Mouse (Mus musculus) T-helper 2 cell (primary cell): ENCODE data around the gene Igfbp7.

Source experiments
- in situ Hi-C: fragments of 300-600 bp; cut with MboI, MseI; formaldehyde crosslinking; loops from one replicate; pipeline ENCODE4 v1.15.1; 2025; ENCODE audit warnings: high pct_unique_total_duplicates

Gene Igfbp7

DNA sequence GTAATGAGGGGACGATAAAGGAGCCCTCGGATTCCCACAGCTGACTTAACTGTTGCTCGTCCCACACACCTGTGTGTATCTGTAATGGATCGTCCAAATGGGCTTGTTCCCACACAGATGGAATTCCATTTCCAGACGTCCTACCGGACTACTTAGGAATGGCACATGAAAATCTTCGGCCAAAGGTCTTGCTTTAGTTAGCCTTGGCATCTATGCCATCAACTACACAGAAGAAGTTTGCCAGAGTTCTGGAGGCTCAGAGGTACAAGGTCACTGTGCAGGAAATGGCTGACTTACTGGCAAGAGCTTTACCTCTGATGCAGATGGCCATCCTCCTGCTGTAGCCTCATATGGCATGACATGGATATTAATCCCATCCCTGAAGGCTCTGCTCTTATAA is 26.6 kb downstream of the Igfbp7 start:
- in situ Hi-C loops: loop anchor here (10.0 kb wide), 1 partner anchor 1236 kb away; the partner anchor contains the start of gene Srd5a3

DNA sequence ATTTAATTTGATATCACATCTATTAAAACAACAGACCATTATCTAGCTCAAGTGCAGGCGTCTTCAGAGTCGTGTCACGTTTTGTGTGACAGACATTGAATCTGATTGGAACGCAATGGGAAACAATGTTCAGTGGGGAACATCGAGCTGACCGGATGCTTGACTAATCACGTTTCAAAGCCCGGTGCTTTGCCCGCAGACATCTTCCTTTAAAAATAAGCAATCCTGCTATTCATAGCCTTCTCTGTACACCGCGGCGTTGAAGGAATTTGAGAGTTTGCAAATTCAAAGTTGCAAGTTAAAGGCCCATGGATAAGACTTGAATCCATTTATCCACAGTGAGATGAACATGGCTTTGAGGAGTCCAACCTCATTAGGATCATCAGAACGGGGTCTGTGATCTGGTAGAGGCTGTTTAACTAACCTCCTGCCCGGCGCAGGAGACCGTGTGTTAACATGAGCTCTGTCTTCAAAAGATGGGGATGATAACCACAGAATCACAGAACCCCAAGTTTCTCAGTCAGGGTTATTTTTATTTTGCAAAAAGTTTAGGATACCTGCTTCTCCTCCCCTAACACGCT is 27.4 kb downstream of the Igfbp7 start:
- in situ Hi-C loops: loop anchor here (10.0 kb wide), 1 partner anchor 1236 kb away; the partner anchor contains the start of gene Srd5a3

DNA sequence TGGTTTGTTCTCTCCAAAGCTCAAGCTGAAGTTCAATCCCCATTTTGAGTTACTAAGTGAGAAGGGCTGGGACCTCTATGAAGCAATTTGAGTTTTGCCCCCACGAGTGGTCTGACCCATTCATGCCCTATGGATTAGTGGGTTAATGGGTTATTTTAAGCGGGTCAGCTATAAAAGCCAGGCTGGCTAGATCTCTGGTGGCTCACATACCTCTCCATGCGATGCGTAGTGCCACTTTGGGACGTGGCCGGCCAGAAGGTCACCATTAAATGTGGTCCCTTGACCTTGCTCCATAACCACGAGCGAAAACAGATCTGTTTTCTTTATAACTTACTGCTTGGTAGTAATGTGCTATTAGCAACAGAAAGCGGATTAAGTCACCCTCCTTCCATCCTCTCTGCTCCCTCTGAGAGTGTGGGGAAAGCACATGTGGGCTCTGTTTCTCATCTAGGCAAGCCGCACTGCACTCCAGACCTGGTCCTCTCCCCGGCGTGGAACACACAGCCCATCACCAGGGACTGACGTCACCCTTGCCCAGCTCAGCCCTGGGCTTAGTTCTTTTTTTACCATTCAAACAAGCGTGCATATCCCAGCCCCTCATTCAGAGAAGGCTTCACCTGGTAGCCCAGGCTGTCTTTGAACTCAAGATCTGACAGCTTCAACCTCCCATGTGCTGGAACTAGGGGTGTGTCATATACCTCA is 28.3 kb downstream of the Igfbp7 start:
- in situ Hi-C loops: loop anchor here (10.0 kb wide), 1 partner anchor 1235 kb away; the partner anchor contains the start of gene Srd5a3

DNA sequence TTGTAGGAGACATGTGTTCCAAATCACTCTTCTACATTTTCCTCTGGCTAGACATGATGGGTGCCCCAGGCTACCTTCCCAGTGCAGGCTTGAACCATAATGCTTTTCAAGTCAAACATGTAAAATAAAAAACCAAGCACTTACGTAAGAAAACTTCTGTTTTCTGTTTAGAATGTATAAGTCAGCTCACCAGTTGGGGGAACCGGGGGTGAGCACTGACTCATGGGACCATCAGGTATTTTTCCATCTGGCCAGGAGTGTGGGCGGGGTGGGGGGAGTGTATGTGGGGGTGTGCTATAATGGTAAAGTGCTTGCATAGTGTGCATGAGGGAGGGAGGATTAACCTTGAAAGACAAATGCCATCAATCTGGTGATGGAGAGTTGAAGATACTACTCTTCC is 29.8 kb downstream of the Igfbp7 start:
- in situ Hi-C loops: no loop called here

DNA sequence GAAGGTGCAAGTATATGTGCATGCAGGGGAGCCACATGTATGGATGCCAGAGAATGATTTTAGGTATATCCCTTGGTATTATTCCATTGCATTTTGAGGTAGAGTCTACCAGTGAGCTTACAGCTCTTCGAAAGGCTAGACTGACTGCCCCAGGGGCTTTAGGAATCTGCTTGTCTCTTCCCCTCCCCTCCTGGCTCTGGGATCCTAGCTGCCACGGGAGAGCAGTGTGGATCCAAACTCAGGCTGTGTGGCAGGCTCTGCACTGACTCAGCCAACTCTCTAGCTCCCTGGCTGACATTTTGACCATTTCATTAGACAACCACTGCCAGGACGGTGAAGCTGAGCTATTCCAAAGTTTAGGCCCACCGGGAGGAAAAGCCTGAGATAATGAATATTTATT is 32.3 kb downstream of the Igfbp7 start:
- in situ Hi-C loops: no loop called here

DNA sequence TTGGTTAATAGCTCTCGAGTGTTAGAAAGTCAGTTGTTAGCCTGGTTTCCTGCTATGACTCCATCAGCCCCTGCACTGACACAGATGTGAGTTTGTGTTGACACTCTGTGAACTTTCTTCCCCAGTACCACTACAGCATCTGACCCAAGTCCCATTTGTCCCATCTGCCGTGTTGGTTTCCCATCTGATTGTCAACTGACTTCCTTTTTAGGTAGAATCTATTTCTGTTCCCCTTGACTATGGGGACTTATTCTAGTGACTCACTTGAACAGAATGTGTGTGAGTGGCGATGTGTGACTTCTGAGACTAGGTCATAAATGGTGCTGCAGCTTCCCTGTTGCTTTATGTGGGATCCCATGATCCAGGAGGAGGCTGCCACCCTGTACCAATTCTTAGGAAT is 32.9 kb downstream of the Igfbp7 start:
- in situ Hi-C loops: loop anchor here (25.0 kb wide), 1 partner anchor 813 kb away; no protein-coding TSS in a partner anchor

DNA sequence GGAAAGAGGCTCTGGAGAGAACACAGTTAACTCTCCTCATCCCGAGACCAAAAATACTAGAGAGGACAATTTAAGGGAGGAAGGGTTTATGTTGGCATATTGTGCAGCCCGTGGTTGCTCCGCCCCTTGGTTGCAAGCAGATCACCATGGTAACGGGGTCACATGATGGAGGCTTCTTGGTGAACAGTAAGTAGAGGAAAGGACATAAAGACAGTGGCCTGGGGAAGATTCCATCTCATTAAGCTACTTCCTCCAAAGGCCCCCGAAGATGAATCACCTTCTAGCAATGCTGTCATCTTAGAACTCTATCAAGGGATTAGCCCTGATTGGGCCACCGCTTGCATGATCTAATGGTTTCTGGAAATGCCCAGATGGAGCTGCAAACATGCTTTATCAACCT is 35.1 kb downstream of the Igfbp7 start:
- in situ Hi-C loops: loop anchor here (25.0 kb wide), 1 partner anchor 810 kb away; no protein-coding TSS in a partner anchor

DNA sequence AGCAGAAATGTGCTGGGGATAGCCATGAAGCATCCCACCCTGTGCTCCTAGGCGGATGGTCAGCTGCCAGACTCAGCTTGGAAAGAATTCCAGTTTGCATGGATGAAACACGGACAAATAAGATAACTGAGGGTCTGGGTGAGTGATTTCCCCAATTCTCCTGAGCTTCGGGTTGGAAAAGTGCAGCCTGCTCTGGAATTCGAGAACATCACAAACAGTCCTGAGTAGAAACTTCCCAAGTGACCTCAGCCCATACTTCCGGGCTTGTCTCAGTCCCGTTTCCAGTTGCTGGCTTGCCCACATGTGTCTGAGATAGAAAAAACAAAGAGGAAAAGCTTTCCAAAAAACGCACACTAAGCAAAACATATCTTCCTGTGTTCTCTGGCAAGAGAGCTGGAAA is 35.6 kb downstream of the Igfbp7 start:
- in situ Hi-C loops: loop anchor here (25.0 kb wide), 1 partner anchor 810 kb away; no protein-coding TSS in a partner anchor

DNA sequence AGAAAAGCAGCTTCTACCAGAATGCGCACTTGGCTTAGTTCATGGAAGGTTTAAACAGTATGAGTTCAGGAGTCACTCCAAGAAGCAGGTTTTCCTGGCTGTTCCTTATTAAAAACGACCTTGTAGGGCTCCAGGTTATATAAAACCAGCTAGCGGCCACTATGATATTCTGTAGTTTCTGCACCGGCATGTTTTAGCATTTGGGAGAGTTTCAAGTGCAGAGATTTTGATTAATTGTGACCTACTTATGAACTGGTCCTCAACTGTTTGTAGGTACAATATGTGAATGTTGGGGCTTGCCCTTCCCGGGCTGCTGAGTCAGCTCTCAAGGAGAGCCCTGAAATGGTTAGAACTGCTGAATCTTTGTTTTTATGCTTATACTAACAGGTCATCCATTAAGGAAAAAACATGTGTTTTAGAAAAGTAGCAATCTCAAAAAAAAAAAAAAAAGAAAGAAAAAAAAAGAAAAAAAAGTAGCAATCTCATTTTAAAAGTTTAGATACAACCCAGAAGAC is 37.4 kb downstream of the Igfbp7 start:
- in situ Hi-C loops: loop anchor here (25.0 kb wide), 1 partner anchor 808 kb away; no protein-coding TSS in a partner anchor

DNA sequence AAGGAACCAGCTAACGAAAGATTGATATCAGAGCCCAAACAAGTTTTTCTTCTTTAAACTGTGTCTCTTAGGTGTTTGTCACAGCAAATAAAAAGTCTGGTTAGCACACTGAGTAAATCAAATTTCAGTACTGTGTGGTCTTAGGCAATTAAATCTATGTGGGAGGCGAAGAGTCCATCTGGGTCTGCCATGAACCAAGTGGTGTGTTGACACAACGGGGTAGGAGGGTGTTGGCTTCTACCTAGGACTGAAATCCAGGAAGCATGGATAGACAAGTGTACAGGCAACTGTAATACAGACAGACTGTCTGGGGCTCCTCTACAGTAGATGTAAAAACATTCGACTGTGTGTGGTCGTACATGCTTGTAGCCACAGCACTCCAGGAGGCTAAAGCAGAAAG is 38.4 kb downstream of the Igfbp7 start:
- in situ Hi-C loops: loop anchor here (25.0 kb wide), 1 partner anchor 807 kb away; no protein-coding TSS in a partner anchor

DNA sequence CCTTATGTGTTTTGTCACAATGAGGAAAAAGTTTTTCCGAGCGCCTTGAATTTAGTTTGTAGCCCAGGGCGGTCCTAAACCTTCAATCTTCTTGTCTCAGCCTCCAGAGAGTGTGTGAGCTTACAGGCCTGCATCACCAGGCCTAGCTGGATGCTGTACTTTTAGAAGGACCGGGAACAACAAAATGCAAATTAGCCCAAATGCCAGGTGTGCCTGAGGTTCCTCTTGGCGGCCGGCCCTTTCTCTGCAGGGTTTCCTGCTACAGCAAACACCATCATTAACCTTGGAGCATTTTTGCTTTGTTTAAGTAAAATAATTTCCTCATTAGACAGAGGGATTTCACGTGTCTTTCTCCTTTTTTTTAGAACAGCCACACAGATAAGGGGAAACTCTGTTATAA is 39.6 kb downstream of the Igfbp7 start:
- in situ Hi-C loops: loop anchor here (25.0 kb wide), 1 partner anchor 806 kb away; no protein-coding TSS in a partner anchor

DNA sequence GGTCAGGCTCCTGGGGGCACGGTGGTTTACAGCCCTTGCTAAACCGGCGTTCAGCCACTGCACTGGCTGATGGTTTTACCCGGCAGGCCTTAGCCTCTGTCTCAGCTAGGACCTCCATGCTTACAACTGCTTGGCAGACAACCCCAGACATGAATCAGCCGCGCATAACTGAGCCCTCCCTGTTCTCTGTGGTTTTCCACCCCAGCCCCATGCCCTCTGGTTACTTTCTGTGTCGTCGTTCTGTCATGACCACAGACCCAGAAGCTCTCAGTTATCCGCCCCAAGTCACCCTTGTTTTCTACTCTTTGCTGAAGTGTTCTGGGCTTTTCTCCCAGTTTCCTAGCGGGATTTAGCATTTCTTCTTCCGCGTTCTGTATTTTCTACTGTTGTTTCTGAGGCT is 40.2 kb downstream of the Igfbp7 start:
- in situ Hi-C loops: loop anchor here (25.0 kb wide), 1 partner anchor 805 kb away; no protein-coding TSS in a partner anchor

DNA sequence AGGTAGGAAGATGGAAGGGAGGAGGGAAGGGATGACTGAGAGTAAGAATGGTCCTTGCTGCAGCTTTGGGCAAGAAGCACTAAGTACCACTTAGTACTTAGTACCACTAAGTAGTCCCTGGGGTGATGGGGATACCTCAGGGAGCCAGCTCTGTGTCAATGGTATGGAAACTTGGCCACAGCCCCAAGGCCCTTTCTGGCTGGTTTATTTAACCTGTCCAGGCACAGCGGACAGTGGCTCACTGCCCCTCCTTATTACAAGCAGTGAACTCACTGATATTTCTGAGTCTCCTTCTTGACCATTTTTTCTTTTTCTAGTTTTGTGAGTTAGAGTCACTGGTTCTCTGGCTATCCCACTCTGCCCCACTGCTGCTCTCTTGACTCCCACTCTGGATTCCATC is 40.7 kb downstream of the Igfbp7 start:
- in situ Hi-C loops: loop anchor here (25.0 kb wide), 1 partner anchor 805 kb away; no protein-coding TSS in a partner anchor

DNA sequence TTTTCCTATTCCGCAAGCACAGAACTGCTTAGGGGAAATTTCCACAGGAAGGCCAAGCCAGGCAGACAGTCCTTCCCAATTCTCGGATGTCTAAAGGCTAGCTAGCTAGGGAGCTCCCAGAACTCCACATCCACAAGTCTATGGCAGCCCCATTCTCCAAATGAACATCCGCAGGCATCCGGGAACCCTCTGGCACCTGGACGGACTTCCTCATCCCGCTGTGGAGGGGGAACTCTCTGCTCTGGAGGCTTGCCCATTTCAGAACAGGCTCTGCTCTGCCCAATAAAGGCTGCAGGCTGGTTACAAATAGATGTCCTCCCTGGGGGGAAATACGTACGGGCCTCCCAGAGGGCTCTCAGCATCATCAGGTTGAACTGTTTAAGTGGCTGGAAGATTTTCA is 41.5 kb downstream of the Igfbp7 start:
- in situ Hi-C loops: loop anchor here (25.0 kb wide), 1 partner anchor 804 kb away; no protein-coding TSS in a partner anchor

DNA sequence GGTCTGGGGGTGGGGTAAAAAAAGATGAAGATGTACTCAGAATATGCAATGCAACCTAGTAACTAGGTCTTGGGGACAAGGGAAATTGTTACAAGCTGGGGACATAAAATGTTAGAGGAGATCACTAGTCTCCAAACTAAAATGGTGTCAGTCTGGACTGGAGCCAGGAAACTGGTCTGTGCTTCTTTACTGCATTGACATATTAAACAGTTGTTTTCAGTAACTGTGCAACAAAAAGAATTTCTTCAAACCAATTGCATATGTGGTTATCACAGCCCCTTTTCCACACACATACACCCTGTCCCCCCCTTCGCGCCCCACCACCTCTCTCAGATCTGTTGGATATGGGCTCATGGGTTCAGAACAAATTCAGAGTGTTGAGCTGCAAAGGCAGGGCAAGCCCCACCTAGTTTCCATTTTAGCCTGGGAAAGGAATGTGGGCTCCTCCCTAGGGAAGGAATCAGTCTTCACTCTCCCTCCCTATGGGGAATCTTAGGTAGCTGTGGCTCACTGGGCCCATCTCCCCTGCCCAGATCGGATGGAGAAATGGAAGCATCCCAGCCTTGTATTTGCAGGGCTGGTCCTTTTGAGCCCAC is 43.3 kb downstream of the Igfbp7 start:
- in situ Hi-C loops: loop anchor here (25.0 kb wide), 1 partner anchor 802 kb away; no protein-coding TSS in a partner anchor

DNA sequence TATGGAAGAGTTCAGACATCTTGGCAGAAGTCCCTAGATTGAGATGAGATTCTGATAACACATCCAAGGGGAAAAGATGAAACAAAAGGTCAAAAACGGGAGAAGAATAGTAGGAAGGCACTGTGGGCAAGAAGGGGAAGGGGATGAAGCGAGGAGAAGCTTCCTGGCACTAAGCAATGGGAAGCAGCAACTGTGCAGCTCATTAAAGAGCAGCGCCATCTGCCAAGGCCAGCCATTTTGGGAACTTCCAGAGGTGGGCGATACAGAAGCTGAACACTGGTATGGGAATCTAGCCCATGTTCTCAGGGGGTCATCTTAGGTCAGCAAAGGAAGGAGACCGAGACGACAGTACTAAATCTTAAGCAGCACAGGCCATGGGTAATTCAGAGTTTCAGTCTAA is 44.2 kb downstream of the Igfbp7 start:
- in situ Hi-C loops: loop anchor here (25.0 kb wide), 1 partner anchor 801 kb away; no protein-coding TSS in a partner anchor

DNA sequence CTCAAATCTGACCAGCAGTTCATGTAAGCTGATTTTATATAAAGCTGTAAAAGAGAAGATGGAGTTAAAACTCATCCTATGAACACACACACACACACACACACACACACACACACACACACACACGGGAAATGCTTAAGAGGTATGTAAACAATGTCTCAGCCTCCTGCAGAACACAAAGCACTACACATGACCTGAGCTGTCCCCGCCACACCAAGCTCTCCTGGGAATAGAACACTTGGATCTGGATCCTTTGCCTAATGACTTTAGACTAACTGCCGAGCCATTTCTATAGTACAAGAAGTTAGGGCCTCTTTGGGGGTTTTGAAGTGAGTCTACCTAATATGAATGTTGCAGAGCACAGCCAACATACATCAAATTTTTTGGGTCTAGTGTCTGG is 45.7 kb downstream of the Igfbp7 start:
- in situ Hi-C loops: loop anchor here (25.0 kb wide), 1 partner anchor 800 kb away; no protein-coding TSS in a partner anchor

DNA sequence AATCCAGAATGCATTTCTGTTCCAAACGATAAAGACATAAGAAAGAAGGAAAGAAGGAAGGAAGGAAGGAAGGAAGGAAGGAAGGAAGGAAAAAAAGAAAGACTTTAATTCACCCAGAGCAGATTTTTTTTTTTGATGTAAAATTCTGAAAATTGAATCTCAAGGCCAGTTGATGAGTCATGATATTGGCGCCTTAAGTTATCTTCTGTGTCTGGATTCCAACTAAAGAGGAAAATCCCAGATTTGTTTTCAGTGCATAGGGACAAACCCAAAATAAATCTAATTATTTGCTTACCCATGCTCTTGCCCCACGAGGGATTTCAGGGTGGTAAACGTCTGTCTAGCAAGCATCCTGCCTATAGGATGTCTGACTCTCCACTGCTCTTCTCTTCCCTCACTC is 46.8 kb downstream of the Igfbp7 start:
- in situ Hi-C loops: loop anchor here (25.0 kb wide), 1 partner anchor 799 kb away; no protein-coding TSS in a partner anchor

DNA sequence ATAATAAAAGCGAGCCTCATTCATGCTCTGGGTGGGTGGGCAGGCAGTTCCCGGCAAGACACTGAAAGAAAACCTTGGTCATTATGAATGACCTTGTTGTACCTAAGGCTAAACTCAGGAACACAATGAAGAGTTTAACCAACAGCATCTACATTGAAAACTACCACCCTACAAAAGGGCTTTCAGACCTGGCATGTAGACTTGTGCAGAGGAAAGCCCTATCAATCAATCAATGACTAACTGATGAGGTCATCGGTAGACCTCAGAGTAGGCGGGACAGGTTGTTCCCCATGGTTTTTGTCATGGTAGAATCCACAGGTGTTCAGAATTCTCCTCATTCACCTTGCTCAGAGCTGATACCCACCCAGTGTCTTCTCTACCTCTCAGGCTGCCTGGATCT is 47.9 kb downstream of the Igfbp7 start:
- in situ Hi-C loops: loop anchor here (5.0 to 25.0 kb wide), 2 partner anchors 42 to 798 kb away; no protein-coding TSS in a partner anchor

DNA sequence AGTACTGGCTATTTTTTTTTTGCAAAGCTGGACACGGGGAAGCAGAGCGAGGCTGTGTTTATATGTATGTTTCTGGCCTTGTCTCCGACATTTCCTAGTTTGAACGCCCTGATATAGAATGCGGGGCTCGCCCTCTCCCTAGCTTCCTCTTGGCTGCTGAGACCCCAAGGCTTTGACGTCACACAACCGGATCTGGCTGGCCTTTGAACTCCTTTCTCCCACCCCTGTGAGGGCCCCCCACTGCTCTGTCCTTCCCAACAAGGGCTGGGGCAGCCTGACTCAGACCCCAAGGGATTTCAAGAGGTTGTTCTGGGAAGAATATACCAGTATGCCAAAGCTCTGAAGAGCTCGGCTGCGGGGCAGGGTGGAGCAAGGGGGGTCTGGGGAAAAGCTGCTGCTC is 49.5 kb downstream of the Igfbp7 start:
- in situ Hi-C loops: loop anchor here (5.0 to 25.0 kb wide), 2 partner anchors 44 to 796 kb away; no protein-coding TSS in a partner anchor

DNA sequence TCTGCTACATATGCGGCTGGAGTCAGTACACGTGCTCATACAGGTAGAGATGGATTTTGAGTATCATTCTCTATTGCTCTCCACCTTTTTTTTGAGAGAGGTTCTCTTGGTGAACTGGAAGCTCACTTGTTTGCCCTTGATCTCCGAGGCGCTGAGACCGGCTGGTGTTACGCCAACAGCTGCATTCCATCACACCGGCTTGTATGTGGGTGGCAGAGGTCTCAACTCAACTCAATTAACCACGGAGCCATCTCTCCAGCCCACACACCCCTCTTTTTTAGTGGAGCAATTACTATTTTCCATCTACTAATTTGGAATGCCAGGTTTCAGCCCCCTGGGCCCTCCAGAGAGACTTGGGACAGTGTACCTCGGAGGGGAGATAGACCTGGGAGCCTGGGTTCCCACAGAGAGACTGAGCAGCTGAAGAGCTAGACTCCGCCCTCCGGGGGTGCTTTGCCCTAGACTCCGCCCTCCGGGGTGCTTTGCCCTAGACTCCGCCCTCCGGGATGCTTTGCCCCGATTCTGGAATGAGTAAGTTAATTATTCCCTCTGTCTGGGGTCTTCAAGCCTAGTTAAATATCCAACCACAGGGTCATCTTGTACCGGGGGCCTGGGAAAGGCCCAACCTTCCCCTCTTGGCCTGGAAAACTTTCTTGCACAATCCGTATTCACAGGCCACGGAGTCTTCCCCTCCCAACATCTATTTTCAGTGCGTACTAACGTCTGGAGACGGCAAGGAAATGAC is 50.3 kb downstream of the Igfbp7 start:
- in situ Hi-C loops: loop anchor here (5.0 to 25.0 kb wide), 2 partner anchors 45 to 795 kb away; no protein-coding TSS in a partner anchor
